Mouse (Mus musculus) retina, postnatal 7 days (tissue): ENCODE data around the gene Peli2.

Source experiments
- DNase-seq: peaks from one replicate; pipeline ENCODE4 v3.0.0-alpha.2; 2012; ENCODE audit warnings: low read depth, low spot score

The Peli2 gene

DNA sequence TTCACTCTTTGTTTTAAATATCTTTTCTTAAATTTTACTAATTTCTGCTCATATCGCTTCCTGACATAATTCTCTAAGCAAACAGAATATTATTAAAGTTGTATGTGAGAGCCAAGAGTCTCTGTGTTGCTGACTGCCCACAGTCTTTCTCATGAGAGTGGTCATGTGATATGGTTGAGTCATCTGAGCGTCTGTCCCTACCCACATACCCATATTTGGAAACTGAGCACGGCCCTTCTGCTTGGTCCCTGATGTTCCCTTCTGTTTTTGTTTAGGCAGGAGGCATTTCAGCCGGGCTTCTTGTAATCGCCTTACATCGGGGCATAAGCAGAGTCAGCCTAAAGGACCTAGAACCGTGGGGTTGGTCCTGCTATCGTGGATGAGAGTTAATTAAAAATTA, 68.7 kb downstream of the Peli2 start:
- no peak for DNase-seq

DNA sequence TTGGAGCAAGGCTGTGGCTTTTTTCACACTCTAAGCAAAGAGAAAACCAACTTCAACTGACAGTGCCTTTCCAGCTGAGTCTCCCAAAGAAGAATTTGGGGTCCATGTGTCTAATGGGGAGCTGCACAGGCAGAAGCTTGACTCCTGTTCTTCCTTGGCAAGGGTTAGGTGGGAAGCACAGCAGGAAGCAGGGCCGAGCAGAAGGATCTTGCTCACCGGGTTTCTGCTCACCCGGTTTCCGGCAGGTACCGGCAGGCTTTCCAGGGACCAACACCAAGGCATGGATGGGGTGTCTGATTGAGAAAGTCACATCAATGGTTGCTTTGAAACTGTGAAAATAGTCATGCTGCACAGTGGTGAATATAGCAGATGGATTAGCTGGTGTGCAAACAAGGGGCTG, 70.3 kb downstream of the Peli2 start:
- no peak for DNase-seq

DNA sequence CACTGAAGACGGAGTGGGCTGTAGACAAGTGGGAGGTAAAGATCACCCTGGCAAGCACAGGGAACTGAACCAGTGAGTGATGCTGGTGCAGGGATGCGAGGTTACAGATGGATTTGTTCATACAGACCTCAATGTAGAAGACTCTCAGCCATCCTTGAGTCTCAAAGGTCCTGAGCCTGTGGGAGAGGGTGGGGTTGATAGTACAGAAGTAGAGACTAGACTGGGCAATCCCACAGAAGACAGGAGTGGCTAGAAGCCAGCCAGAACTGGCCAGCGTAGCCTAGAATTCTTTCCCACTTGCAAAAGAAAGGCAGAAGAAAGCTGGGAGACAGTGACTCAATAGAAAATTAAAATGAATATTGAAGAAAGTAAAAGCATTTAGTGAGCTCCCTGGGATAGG, 71.3 kb downstream of the Peli2 start:
- no peak for DNase-seq

DNA sequence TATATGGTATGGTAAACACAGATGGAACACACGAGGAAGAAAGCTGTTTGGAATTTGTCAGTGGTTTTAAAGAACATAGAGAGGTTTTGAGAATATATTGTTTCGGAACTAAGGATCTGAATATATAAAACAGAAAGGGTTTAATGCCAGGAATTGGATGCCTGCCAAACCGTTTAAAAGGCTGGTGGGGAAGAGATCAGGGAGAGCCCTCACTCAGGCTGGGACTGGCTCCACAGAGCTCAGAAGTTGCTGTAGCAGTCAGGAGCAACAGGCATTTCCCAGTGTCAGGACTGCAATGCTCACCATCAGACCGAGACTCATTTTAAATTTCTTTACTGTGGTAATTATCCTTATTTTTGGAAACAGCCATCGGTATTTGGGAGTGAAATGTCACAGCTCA, 76.2 kb downstream of the Peli2 start:
- DNase-seq, result no peak

DNA sequence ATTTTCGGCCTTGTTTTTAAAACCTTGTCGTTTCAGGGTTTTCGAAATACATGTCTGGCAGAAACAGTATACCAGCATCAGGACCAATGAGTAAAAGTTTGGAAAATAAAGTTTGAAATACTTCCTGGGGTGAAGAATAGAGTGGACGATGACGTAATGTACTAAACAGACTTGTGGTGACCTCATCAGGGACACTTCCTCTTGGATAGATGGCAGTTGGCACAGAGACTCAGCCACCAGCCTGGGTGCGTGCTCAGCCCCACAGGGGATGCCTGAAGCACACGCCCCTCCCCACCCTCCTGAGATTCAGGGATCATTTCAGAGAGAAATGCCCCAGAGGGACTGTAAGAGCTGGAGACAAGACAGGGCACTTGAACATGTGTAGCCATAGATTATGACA, 76.7 kb downstream of the Peli2 start:
- no peak for DNase-seq

DNA sequence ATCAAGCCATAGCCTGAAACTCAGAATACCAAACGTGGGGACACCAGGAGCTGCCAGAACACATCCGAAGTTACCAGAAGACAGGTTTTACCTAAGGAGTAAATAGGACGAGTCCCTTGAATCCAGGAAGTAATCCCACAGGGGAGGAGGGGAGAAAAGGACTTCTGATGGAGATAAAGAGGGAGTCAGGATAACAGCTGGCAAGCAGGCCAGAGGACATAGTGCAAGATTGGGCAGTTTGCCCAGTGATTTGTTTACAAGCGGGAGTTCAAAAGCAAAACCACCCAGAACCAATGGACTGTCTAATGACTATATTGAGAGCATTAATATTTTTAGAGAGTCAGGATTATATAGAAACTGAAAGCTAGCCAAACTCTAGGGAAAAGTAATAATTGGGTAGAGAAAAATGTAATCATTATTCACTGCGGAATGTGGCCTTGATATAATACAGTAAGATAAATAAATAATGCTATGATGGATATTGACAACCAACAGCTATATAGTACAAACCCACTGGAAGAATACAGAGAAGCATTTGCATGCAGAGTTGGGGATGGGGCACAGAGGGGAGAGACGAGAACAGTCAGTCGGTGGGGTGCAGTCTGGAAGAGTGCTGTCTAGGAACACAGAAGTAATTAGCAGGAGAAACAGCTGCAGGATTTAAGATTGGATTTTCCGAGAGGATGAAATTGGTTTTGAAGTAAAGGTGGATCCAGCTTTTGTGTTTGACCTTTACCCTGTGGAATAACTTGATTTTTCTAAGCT, 77.7 kb downstream of the Peli2 start:
- no peak for DNase-seq

DNA sequence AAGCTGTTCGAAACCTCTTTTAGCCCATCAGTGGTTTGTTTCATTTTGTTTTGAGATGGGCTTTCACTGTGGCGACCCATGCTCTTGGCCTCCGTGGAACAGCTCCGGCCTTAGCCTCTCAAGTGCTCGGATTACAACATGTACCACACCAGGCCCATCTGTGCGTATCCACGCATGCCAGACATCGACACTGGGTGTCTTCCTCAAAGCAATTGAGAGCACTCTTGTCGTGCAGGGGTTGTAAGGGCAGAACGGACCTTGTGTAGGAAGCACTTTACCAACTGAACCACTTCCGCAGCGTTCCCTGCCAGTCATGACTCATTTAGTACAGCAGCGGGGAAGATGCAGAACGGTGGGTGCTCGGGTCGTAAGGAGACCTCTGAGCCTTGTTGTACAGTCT, 78.3 kb downstream of the Peli2 start:
- no peak for DNase-seq

DNA sequence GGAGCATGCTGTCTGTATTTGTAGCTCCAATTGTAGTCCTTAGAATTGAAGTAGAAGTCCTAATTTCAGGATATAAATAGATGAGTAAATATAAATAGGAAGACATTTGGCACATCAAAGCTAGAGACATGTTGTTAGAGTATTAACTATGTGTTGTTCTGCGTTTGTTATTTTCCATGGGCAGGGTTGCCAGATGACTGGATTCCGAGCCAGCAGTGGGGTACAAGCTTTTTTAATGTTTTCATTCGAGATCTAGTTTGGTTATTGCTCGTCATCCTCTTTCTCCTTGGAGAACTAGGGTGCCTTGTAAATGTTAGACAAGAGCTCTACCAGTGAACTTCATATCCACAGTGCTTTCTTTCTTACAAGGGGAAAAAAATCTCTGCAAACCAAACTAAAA, 78.9 kb downstream of the Peli2 start:
- no peak for DNase-seq

DNA sequence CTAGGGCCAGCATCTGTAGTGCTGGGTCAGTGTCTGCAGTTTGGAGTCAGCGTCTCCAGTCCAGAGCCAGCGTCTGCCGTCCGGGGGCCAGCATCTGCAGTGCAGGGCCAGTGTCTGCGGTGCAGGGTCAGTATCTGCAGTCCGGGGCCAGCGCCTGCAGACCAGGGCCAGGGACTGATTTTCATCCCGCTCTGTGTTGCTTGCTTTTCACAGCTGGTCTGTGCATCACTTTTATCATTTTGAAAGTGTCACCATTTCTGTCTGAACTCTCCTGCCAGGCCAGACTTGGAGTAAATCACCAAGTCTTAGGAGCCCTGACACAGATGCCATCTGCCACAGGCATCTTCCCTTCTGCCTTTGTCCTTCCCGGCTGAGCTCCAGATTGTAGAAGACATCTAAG, 79.7 kb downstream of the Peli2 start:
- no peak for DNase-seq

DNA sequence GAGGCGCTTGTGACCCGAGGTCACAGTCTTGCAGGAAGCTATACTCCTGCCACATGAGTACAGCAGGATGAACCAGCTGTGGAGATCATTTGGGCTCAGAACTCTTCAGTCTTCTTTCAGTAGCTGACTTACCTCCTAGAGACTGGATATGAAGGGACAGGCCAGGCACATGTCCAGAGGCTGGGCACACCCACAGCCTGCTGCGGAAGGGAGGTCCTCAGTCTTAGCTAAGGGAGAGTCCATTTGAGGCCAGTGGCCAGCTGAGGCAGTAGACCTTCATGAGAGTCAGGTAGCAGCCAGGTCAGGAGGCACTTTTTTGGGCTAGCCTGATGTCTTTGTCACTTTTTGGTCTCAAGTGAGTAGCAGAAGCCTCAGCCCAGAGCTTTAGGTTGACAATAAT, 80.2 kb downstream of the Peli2 start:
- no peak for DNase-seq

DNA sequence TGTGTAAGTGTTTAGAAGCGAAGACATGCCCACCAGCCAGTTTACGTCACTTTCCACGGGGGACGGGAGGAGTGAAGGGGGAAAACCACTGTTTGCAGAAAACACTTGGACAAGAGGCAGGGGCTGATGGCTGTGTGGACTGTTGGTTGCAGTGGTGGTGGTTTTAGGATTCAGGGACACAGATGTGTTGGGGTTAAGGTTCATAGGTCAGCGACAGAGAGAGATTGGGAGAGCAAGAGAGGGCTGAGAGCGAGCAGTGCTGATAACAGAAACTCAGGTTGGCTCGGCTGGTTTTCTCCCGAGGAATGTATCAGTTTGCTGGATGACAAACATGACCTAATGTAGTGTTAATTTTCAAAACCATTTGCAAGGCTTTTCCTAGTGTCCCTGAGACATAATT, 80.8 kb downstream of the Peli2 start:
- no peak for DNase-seq

DNA sequence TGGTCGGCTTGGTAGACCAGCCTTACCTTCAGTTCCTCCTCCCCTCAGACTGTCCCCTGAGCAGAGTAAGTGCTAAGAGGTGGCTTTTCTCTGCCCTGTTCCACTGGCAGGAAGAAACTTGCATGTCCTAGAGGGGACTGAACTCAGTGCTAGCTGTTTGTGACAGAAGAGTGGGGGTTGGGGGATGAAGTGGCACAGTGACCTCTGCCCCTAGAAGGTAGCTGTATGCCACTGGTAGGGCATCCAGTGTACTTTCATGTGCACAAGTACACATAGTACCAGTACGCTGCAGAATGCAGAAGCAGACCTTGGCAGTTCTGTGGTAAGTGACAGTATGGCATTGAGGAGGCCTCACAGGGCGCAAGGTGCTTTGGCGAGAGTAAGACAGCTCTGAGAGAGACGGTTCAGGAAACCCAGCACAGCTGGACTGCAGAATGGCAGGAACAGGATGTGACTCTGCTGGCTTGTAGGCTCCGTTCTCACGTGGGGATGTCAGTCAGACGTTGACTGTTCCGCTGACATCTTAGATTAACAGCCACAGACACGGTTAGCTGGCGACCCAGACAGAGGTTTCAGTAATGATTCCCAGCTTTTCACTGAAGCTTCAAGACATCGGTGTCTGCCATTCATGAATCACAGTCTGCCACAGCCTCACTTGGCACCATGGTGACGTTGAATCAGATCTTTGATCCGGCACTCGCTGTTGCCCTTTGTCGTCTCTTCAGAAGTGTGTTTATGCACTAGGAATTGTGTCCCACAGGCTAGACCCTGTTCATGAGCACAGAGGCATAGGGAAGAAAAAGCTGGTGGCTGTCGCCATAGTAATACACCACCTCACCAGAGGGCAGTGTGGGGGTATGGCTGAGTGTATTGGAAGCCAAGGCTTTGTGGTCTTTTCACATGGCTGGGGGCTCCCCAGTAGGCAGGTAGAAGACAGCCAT, 81.7 kb downstream of the Peli2 start:
- no peak for DNase-seq

DNA sequence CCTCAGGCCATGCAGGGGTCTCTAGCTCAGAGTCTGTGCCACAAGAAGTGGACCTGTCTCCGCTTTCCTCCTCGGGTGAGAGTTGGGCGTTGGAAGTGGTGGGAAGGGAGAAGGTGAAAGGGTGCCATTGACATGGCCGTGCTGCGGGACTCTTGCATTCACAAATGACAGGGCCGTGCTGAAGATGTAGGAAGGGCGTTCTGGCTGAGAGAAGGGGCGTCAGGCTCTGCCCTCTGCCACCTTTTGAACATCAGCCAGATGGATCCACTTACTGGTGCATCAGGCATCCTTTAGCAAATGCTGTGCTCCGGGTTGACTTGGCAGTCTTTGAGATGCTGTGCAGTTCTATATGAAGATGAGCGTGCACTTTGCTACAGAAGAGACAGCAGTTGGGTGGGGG, 84.4 kb downstream of the Peli2 start:
- DNase-seq, result no peak

DNA sequence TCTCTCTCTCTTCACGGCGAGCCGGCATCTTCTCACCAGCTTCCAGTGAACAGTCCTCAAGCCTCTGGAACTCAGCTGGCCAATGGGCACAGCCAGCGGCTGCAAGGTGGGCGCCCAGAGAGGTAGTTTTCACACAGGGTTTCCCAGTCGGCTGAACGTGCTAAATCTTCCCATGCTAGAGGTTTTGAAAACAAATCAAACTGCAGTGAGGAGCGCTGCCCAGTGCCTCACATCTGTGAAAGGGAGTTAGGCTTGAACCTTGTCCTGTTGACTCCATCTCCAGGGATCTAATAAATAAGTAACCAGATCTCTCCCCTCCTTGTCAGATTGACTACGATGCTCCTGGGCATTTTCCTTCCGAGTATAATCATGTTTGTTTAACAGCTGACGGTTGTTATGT, 85.0 kb downstream of the Peli2 start:
- no peak for DNase-seq

DNA sequence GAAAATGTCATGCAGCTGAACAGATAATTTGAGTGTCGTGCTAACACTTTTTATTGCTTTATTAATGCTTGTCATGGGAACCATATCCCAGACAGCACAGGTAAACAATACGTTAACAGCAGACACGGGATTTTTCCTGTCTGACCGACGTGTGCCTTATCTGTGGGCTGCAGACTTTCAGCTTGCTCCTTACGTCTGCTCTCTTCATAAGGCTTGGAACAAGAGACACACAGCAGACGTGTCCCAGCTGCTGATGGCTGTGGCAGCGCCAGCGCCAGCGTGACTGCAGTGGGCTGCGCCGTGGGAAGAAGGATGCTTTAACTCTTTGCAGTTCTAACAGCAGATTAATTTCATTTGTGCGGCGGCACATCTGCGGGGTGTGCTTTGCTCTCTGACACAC, 86.5 kb downstream of the Peli2 start:
- DNase-seq, result no peak

DNA sequence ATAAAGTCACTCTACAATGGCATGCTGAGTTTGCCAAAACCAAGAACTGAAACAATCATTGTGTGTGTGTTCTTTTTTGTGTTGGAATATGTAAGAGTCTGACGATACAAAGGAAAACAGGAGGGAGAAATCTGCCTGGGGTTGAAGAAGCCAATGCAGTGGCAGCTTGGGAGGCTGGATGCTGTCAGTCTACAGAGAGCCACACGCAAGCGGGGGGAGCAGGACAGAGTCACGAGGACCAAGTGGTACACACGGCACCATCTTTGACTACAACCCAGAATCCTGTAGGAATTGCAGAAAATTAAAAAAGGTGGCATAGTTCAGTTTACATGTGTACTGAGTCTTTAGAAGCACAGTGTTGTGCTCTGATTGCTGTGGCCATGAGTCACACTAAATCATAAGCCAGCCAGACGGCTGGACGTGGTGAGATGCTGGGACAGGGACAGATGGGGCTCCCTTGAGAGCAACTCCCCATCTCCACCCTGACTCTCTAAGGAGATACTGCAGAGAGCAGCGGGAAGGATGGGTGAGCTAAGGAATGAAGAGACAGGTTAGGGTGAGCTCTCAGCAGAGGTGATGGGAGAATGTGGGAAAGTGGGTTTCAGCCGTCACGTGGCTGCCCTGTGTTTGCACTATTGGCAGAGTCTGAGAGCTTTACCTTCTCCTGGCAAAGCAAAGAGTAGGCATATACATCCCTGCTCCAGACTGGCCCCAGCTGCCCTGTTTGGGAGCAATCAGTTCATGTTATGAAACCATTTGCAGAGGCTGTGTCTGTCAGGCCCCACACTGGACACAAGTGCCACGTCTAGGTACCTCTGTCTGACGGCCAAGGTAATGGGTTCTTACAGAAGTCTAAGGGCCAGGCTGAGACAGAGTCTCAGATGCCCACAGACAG, 87.4 kb downstream of the Peli2 start:
- DNase-seq, result no peak

DNA sequence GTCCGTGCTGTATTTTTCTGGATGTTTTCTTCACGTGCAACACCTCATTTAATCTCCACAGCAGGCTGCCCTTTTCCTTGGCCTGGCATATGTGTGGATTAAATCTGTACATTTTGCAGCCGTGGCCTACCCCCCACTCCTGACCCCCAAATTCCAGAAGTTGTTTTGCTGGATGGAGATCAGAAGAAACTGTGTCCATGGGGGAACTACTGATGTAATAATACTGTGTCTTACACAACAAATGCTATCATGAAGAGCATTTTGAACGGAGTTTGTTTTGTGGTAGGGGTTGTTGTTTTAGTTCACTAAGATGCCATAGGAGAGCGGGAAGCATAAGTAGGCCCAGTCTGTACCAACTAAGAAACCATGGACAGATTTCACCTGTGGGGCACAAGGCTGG, 88.8 kb downstream of the Peli2 start:
- DNase-seq, result no peak

DNA sequence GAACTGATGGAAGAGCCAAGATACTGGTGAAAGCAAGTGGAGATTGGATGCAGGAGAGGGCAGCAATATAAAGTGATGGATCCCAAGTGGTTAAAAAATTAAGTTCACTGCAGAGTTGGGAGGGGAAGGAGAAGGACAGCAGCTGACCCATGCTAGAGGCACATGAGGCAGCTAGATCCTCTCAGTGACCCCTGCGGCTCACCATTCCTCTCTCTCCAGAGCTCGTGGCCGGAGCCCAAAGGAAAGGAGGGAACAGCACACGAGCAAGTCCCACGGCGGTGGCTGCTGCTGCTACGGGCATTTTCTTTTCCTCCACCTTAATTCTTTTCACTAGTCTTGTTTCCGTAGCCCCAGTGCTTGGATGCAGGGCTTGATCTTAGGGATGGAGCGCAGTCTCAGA, 89.5 kb downstream of the Peli2 start:
- DNase-seq, result no peak

DNA sequence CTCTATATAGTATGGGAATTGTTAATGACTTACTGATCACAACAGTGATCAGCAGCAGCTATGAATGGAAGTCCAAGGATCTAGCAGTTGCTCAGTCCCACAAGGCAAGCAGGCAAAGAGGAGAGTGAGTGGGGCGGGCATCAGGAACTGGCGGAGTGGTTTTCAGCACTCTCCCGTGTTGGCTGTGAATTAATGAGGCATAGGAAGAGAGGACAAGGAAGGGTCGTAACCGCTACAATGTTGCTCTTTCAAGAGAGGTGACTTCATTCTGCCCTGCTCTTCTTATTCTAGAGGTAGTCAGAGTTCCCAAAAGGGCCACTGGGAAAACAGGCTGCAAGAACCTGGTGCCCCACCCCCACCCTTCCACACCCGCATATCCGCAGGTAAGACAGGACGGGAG, 90.9 kb downstream of the Peli2 start:
- no peak for DNase-seq

DNA sequence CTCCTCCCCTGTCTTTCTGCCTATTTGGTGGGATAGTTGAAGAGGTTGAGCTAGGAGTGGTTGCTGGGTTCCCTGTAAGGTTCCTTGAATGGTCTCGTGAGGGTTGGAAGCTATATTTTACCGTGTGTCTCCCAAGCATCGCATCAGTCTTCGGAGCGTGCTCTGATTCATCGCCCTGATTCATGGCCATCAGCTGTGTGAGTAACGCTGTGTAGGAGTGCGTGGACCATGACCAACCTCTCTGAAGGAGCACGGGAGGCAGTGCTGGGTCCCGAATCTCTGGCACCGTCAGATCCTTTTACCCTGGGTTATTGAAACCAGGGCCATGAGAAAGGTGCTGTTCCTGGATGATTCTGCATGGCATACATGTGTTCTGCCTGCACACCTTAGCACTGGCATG, 92.2 kb downstream of the Peli2 start:
- DNase-seq, result no peak

DNA sequence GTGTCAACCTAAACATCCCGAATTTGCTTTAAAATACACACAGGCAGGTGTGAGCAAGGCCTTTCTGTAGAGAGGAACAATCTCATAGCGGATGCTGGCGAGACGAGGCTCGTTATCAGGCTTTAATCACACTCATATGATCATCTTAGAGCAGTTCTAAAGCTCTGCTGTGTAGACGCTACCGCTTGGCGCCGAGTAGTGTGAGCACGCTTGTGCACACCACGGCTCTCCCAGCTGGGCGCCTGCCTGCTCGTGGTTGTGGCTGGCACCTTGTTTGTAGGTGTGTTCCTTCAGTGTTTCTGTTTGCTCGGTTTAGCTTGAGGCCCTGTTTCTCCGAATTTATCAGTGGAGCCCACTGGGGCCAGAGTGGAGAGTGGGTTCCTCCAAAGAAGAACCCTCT, 93.0 kb downstream of the Peli2 start:
- DNase-seq, result no peak

DNA sequence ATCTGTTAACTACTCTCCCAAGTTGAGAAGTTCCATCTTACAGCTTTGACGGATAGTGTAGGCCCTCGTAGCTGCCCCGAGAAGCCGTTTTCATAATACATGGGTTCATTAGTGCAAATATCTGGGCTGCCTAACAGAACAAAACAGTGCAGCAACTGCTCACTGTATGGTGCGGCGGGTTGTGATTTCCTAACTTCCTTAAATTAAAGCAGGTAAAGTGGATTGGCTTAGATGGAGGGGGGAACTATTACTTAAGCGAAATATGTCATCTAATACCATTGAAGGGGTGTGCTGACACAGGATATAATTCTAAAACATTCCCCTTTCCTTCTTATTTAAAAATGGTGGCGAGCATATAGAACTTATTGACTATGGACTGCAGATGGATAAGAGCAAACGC, 101.4 kb downstream of the Peli2 start:
- no peak for DNase-seq
